Mouse (Mus musculus) adrenal gland, postnatal 10 days (tissue): Measurements from ENCODE around the gene Malrd1. TPM values are rescaled to one million over a fixed set of nuclear protein-coding genes. Genes with fewer than 3 reads are reported as not detected.
"Not testable (repeated sequence)": the region's sequence is repeated elsewhere in the genome, so short reads cannot be mapped to it uniquely, and the experiment has no call there.

ENCODE experiments used
- DNase-seq: peaks from one replicate; pipeline ENCODE4 v3.0.0; 2021; ENCODE audit warnings: mixed read lengths
- long read RNA-seq, 2 experiments: library from polyadenylated mRNA; stranded (forward); transcript quantifications; one replicate each; pipeline ENCODE4 v2.0.0; 2021
- total RNA-seq, 2 experiments: library from RNA; stranded (reverse); gene quantifications; 2 replicates each; pipeline ENCODE4 v1.2.3; 2021

Gene Malrd1
- total RNA-seq: not detected
- long read RNA-seq, experiment 1: 0 reads
- long read RNA-seq, experiment 2: 0 reads

DNA sequence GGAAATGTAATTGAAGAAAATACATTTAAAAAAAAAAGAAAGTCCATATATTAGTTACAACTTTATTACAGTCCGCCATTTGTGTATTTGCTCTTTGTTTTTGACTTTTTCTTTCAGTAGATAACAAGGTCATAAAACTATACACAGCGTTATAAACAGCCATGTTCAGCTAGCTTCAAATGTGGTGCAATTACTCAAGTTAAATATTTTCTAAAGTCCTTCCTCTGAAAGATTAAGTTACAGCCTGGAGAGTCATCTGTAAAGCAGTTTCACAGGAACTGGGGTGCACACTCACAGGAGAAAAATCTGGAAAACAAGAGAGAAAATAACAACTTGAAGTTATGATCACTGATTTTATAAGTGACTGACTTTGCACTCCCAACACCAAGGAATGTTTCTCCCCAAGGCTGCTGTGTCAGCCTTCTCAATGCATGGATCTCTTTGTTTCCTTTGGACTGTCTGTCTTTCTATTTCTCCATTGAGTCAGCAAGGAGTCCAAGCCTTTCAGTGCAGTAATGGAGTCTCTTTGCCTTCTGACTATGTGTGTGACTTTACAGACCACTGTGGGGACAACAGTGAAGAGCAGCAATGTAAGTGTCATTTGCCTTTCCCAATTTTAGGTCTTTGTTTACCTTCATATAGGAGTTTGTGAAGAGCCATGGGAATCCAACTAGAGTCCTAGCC is at the start of gene Malrd1:
TSS of gene Malrd1 (plus strand) at position 239 of the 684 bp plus-strand sequence.
- no peak for DNase-seq

- no peak for DNase-seq
Measured at GRCm38 (mm10) chr2:15538643-15539042, 12.4 kb downstream of the Malrd1 start.

DNA sequence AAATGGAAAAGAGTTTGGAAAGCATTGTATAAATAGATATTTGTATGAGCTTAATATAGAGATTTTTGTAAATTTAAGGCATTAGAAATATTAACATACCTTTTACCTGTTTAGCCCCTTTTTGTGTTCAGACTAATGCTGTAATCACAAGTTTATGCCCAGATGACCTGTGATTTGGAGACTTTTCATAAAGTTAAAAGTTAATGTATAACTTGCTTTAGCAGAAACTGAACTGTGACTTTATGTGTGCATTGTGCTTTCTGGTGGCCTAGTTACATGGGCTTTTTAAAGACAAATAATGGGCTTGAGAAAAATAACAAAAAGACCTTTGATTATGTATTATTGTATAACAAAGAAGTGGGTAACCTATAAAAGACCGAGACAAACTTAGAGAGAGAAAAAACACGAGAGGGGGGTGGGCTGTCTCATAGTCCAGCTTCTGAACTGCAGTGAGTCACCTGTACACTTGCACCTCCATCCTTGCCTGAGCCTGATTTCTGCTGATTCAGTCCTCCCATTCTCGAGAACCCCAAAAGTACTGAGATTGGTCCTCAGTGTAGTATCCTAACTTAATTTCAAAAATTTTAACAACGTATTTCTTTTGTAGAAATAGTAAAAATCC is 87.2 kb downstream of the Malrd1 start:
- no peak for DNase-seq

GRCm38 (mm10) chr2:15614026-15614425 is 87.7 kb downstream of the Malrd1 start:
- no peak for DNase-seq

- DNase-seq: no peak
Measured at GRCm38 (mm10) chr2:15635761-15636160, 109.5 kb downstream of the Malrd1 start.

DNA sequence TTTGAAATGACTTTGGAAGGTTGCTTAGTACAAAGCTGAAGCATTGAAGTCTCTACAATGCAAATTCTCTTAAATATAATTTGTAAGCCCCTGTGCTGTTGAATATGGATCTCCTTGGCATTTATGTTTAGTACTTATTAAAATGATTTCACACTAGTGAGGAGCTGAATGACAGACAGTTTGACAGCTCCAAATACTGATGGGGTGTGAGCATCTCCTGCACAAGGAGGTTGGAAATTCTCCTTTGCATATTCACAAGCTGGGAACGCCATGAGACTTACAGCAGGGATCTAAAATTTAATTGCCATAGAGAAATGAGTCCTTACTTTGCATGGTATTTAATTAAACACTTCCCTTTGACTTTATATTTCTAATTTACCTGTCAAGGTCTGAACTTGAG is 117.6 kb downstream of the Malrd1 start:
- DNase-seq: no peak

DNA sequence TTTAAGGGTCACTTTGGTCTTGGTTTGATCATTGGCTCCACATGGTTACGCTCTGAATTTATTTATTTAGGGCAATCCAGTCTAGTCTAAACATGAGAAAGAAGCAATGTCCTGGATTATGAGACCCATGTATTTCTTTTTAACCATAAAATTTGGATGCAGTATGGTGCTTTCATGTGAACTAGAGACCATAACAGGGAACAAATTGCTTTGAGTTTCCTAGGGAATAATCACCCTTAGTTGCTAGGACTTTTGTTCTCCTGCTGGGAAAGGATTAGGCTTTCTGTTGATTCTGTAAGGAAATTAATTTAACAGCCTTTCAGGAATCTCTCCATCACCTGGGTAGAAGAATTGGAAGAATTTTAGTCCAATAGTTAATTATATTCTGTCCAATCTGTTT is 130.1 kb downstream of the Malrd1 start:
- DNase-seq: no peak

DNA sequence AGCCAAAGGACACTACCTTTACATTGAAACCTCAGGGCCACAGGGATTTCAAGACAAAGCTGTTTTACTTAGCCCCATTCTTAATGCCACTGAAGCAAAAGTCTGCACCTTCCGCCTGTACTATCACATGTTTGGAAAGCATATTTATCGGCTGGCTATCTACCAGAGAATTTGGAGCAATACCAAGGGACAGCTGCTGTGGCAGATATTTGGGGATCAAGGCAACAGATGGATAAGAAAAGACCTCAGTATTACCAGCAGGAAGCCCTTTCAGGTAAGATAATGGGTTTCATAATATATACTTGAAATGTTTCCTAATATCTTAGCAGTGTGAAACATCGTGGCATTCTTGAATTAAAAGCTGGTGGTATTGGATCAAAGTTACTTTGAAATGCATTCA is 176.7 kb downstream of the Malrd1 start:
- DNase-seq: no peak

DNA sequence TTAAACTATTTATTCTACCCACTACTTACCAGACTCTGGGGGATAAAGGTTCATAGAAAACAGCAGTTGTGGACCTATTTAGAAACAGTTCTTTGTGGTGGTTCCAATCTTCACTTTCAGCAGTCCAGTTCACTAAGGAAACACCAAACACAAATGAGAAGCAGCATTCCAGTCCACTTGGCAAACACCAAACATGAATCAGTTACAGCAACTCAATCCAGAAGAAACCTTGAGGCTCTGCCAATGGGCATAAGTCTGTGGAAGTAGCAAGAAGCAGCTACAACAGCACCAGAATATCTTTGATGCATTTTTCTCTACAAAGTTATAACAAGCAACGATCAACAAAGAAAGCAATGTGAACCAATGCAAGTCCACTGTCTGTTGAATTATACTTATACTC is 214.7 kb downstream of the Malrd1 start:
- DNase-seq: peak; percentile 2

- DNase-seq: no peak
Measured at GRCm38 (mm10) chr2:15744979-15745688, 218.9 kb downstream of the Malrd1 start.

- no peak for DNase-seq
Measured at GRCm38 (mm10) chr2:15784818-15785217, 258.5 kb downstream of the Malrd1 start.

DNA sequence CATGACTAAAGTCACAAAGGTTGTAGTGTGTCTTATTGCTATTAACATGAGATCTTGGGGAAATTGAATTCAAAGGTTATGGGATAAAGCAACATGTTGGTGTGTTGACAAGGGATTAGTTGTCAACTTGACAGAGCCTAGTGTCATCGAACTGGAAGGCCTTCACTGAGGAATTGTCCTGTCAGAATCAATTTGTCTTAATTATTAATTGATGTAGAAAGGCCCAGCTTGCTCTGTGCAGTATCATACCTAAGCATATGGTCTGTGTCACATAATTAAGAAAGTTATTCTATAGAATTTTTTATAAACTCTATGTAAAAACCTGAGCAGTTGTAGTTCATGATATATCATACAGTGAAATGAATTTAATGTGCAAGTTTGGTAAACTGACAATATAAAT is 289.4 kb downstream of the Malrd1 start:
- DNase-seq: no peak

GRCm38 (mm10) chr2:15869380-15869779 is 343.1 kb downstream of the Malrd1 start:
- peak; percentile 1 for DNase-seq

DNA sequence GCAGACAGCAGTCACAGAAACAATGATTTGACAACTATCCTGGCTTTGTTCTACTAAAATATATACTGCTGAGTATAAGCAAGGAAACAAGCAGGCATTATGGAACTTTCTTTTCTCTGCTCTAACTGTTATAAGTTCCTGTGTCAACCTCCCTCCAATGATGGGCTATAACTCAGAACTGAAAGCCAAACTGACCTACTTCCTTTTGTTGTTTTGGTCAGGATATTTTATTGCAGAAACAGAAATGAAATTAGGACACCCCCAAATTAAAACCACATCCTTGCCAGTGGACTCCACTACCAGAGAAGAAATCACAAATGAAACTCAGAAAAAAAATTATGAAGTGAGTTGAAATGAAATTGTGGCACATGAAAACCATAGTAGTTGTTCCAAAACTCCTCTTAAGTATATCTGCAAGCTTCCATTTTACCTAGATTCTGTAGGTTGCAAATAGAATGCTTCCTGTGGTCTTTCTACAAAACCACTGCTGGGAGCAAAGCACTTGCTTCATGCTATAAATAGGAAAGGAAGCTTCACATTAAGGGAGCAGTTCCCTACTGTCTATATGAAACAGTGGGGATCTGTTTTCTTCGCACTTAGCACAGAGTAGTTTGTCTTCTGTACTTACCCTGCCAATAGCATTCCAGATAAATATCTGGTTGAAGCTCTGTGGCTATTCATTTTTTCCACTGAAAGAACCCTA is 367.3 kb downstream of the Malrd1 start:
- no peak for DNase-seq

GRCm38 (mm10) chr2:15925432-15925831 is 399.2 kb downstream of the Malrd1 start:
- DNase-seq: no peak

DNA sequence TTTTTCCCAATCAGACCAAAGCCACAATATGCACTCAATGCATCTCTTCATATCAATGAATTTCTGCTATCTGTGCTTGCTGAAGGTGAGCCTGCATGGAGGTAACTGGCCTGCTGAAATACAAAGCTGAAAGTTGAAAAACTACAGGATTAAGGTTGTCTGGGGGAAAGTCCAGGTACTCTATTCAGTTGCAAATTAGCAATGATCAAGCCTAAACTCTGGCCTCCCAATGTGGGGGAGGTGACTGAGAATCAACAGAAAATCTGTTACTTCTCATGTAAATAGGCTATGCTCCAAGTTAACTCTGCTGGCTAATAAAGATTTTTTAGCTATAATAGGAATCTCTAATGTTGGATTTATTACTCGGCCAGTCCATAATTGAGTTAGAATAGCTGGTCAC is 399.8 kb downstream of the Malrd1 start:
- DNase-seq: no peak

DNA sequence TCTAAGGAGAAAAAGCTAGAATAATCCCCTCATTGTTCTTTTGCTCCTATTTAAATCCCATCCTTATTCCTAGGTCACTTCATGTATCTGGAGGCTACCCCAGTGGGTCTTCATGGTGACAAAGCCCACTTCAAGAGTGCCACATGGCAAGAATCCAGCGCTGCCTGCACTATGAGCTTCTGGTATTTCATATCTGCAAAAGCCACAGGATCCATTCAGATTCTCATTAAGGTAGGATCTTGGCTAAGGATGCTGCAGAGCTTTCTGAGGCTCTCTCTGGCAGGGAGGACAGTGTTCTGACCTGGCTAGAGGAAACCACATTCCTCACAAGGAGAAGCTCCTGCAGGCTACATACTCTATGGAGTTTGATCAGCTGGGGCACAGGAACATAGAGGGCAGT is 405.2 kb downstream of the Malrd1 start:
- no peak for DNase-seq

- DNase-seq: no peak
Measured at GRCm38 (mm10) chr2:15931924-15932323, 405.6 kb downstream of the Malrd1 start.

- DNase-seq: no peak
Measured at GRCm38 (mm10) chr2:15932340-15932739, 406.1 kb downstream of the Malrd1 start.

- DNase-seq: no peak
Measured at GRCm38 (mm10) chr2:16002925-16003324, 476.6 kb downstream of the Malrd1 start.

- DNase-seq: not testable (repeated sequence)
Measured at GRCm38 (mm10) chr2:16017046-16017445, 490.8 kb downstream of the Malrd1 start.

GRCm38 (mm10) chr2:16017719-16018118 is 491.4 kb downstream of the Malrd1 start:
- DNase-seq: not testable (repeated sequence)

GRCm38 (mm10) chr2:16029752-16030151 is 503.5 kb downstream of the Malrd1 start:
- peak; percentile 13 for DNase-seq
